Mouse (Mus musculus) embryonic facial prominence, embryonic 14.5 days (tissue): ENCODE results near the gene Iqcf5. TPM values are rescaled to one million over a fixed set of nuclear protein-coding genes. Genes with fewer than 3 reads are reported as not detected.

Experiments
- ATAC-seq: fragments of 200-750 bp; cut with Nextera tagmentation; 2 replicates; pipeline ENCODE4 v1.8.0; 2017; ENCODE audit warnings: low read depth, moderate number of reproducible peaks, moderate TSS enrichment
- DNase-seq: peaks from one replicate; pipeline ENCODE4 v3.0.0-alpha.2; 2015; ENCODE audit warnings: low spot score
- H3K27ac ChIP-seq: fragments of 300-500 bp; sonication (generic); replicated peaks from 2 replicates; pipeline ENCODE4 v1.5.1; 2014; ENCODE audit warnings: low read depth, mild to moderate bottlenecking, low read length, moderate library complexity
- H3K27me3 ChIP-seq: fragments of 300-500 bp; sonication (generic); replicated peaks from 2 replicates; pipeline ENCODE4 v1.6.1; 2014; ENCODE audit warnings: low read length; ENCODE audit not compliant: control insufficient read depth, insufficient read depth
- H3K36me3 ChIP-seq: fragments of 300-500 bp; sonication (generic); 2 replicates; pipeline ENCODE4 v1.6.1; 2014; ENCODE audit warnings: low read length, mixed read lengths; ENCODE audit not compliant: control insufficient read depth, insufficient read depth
- H3K4me1 ChIP-seq: fragments of 300-500 bp; sonication (generic); 2 replicates; pipeline ENCODE4 v1.6.1; 2014; ENCODE audit warnings: antibody characterized with exemption, low read length; ENCODE audit not compliant: control insufficient read depth, insufficient read depth
- H3K4me2 ChIP-seq: fragments of 300-500 bp; sonication (generic); 2 replicates; pipeline ENCODE4 v1.6.1; 2014; ENCODE audit warnings: low read depth, mild to moderate bottlenecking, low read length, moderate library complexity, mixed read lengths
- H3K4me3 ChIP-seq: fragments of 300-500 bp; sonication (generic); 2 replicates; pipeline ENCODE4 v1.5.1; 2014; ENCODE audit warnings: low read depth, mild to moderate bottlenecking, low read length
- H3K9ac ChIP-seq: fragments of 300-500 bp; sonication (generic); 2 replicates; pipeline ENCODE4 v1.6.1; 2014; ENCODE audit warnings: low read depth, mild to moderate bottlenecking, low read length, moderate library complexity, mixed read lengths
- H3K9me3 ChIP-seq: fragments of 300-500 bp; sonication (generic); 2 replicates; pipeline ENCODE4 v1.6.1; 2016; ENCODE audit warnings: low read length; ENCODE audit not compliant: control insufficient read depth
- WGBS: fragments of 180-500 bp; shearing (Covaris S2); extraction: QIAGEN DNeasy Blood & Tissue Kit; methylation state at CpG from one replicate; pipeline ENCODE4 v1.1.7; 2014; 5-methylcytosine and 5-hydroxymethylcytosine counted together
- polyA plus RNA-seq: library from polyadenylated mRNA; unstranded; fragments of >200 nt; fragmentation: Nextera tagmentation; extraction: Ambion mirVana; gene quantifications from 2 replicates; pipeline ENCODE4 v1.2.1, GENCODE M21; 2014

The Iqcf5 gene
- polyA plus RNA-seq, 1 experiment from 2014 or later, result not detected

DNA sequence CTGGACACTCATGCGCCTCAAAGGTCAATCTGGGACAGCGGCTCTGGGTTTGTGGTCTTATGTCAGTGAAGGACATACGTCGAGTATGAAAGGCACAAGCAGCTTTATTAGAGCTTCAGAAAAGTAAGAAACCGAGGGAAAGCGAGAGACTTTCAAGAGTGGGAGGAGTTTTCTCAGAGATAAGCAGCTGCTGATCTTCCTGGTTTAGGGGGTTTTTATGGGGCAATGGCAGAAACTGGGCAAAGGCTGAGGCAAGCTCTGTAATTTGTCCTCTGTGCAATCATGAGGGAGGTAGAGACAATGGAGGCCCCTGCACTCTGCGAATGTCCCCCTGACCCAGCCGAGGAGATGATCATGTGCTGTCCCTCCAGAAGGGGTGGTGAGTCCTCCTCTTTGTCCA, 5.5 kb downstream of the Iqcf5 start:
- H3K9ac ChIP-seq, result no peak overlapping the region
- no peak for ATAC-seq
- H3K27ac ChIP-seq, result no peak overlapping the region
- 77% methylated on average over 8 of the region's 8 CpGs for WGBS
- H3K9me3 ChIP-seq, result no peaks in the 10 kb centered on the region
- H3K27me3 ChIP-seq, result no peaks in the 10 kb centered on the region
- no peaks in the 10 kb centered on the region for H3K36me3 ChIP-seq
- no peak overlapping the region for H3K4me2 ChIP-seq
- H3K4me1 ChIP-seq, result no peaks in the 10 kb centered on the region
- no peak for DNase-seq
- H3K4me3 ChIP-seq, result no peak overlapping the region

DNA sequence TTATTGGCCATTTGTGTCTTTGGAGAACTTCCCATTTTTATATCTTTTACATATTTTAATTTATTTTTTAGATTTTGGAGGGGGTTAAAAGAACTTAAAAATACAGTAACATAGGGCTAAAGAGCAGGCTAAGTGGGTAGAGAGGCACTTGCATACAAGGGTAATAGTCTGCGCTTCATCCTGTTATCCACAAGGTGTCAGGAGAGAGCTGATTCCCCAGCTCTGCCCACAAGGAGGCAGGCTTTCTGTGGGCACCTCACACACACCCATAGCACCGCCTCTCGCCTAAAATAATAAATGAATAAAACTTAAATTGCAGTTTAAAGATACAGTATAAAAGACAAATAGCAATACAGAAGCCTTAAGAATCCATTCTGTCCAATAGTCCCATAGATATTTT, 17.5 kb downstream of the Iqcf5 start:
- DNase-seq (peak; percentile 26), ATAC-seq (no peak)
- H3K4me1 ChIP-seq, result no peaks in the 10 kb centered on the region
- H3K9ac ChIP-seq, result no peak overlapping the region
- H3K9me3 ChIP-seq, result no peaks in the 10 kb centered on the region
- H3K4me2 ChIP-seq, result no peak overlapping the region
- WGBS, result 25% methylated on average over 3 of the region's 3 CpGs
- no peaks in the 10 kb centered on the region for H3K36me3 ChIP-seq
- H3K27me3 ChIP-seq, result no peaks in the 10 kb centered on the region
- no peak overlapping the region for H3K4me3 ChIP-seq
- H3K27ac ChIP-seq, result no peak overlapping the region

DNA sequence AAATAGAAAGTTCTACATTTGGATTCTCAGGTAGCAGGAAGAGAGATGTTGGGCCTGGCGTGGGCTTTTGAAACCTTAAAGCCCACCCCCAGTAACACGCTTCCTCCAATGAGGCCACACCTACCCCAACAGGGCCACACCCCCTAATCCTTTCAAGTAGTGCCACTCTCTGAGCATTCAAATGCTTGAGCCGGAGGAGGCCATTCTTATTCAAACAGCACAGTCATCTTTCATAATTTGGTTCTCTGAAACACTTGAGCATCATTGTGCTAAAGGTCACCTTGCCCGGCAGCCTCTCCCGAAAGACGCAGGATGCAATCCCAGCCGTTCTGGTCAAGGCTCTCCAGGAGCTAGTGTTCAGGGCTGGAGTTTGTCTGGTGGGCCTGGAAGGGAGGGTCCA, 19.9 kb downstream of the Iqcf5 start:
- Histone ChIP-seq H3K4me3 (no peak overlapping the region), H3K9ac (no peak overlapping the region), H3K4me1 (no peaks in the 10 kb centered on the region), H3K4me2 (no peak overlapping the region), H3K27me3 (no peaks in the 10 kb centered on the region), H3K36me3 (no peaks in the 10 kb centered on the region), H3K27ac (no peak overlapping the region), H3K9me3 (no peaks in the 10 kb centered on the region)
- DNase-seq (no peak), ATAC-seq (no peak)
- 90% methylated on average over 7 of the region's 7 CpGs for WGBS

DNA sequence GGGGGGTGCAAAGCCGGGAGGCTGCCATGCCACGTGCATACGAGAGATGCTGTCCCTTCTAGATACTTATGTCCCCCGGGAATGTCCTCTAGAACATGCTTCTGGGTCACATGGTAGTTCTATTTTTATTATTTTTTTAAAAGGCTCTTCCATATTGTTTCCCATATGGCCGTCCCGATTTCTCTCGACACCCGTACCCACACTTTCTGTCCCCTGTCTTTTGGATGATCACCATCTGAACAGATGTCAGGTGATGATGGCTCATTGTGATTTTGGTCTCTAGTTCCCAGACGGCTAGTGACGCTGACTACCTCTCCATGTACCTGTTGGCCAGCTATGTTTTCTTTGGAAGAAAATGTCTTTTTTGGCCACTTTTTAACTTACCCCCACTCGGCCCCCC, 20.6 kb downstream of the Iqcf5 start:
- no peaks in the 10 kb centered on the region for H3K4me1 ChIP-seq
- no peak overlapping the region for H3K9ac ChIP-seq
- DNase-seq (no peak), ATAC-seq (no peak)
- peaks cover 3% of the 10 kb centered on the region; the same call in 1 of the 2 replicates for H3K9me3 ChIP-seq
- H3K27me3 ChIP-seq, result no peaks in the 10 kb centered on the region
- no peak overlapping the region for H3K4me2 ChIP-seq
- H3K36me3 ChIP-seq, result no peaks in the 10 kb centered on the region
- 87% methylated on average over 11 of the region's 11 CpGs for WGBS
- H3K27ac ChIP-seq, result no peak overlapping the region
- no peak overlapping the region for H3K4me3 ChIP-seq

DNA sequence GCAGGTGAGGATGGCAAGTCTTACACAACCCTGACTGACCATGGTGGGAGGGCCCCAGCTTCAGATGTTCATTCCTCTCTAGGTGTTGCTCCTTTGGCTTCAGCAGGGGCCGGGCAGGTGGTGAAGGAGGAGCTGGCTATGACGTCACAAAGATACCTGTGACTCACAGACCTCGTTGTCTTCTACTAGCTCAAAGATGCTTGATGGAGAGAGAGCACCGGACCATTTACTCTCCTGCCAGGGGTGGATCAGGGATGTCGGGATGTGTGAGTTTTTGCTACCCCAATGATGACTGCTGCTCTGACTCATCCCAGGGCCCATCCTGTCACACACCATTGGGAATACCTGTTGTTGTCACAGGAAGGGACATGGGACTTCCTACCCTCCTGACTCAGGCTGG, 47.2 kb downstream of the Iqcf5 start, which contains the start of gene Iqcf3:
TSS of gene Iqcf3 (minus strand) at position 101 of the 400 bp plus-strand sequence.
- Histone ChIP-seq H3K36me3 (no peaks in the 10 kb centered on the region), H3K4me3 (no peak within 1 kb of the TSS), H3K27ac (no peak within 1 kb of the TSS), H3K9me3 (no peaks in the 10 kb centered on the region), H3K4me2 (no peak within 1 kb of the TSS), H3K4me1 (no peaks in the 10 kb centered on the region), H3K27me3 (no peaks in the 10 kb centered on the region), H3K9ac (no peak within 1 kb of the TSS)
- ATAC-seq (no peak), DNase-seq (no peak)
- 89% methylated on average over 5 of the region's 5 CpGs for whole genome bisulfite sequencing

DNA sequence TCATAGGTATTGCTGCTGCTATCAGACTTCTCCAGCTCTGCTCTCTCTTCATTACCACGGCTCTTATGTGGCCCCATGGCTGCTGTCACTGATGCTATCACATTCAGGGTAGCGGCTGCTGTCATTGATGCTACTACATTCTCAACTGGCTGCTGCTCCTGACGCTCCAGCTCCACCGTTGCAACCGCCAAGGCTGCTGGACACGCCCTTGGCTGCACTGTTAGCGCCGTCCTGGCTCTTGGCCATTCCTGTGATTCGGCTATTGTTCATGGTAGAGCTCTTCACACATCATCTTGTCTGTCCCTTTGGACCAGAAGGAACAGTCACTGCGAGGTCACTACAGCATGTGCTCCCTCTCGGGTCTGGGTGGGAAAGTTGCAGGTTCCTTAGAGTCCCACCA, 47.9 kb downstream of the Iqcf5 start:
- Histone ChIP-seq H3K4me1 (no peaks in the 10 kb centered on the region), H3K9ac (no peak overlapping the region), H3K36me3 (no peaks in the 10 kb centered on the region), H3K27me3 (no peaks in the 10 kb centered on the region), H3K4me2 (no peak overlapping the region), H3K4me3 (no peak overlapping the region), H3K9me3 (no peaks in the 10 kb centered on the region), H3K27ac (no peak overlapping the region)
- ATAC-seq, result no peak
- no peak for DNase-seq
- 93% methylated on average over 11 of the region's 11 CpGs for WGBS

DNA sequence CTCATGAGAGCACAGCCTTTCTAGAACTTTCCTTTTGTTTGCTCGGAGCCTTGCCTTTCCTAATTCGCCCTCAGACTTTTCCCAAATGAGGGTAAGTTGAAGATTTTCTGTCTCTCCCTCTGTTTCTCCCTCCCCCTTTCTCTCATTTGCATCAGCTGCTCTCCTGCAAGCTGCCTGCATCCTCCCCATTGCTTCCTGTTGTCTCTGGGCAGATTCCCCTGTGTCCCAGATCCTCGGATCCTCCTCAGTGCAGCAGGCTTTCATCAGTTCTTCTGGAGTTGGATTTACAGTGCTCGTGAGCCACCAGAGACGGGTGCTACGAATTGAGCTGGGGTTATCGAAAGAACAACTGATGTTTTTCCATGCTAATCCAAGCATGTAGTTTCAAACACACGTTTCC, 49.7 kb downstream of the Iqcf5 start:
- H3K27me3 ChIP-seq, result no peaks in the 10 kb centered on the region
- no peak overlapping the region for H3K4me2 ChIP-seq
- H3K9me3 ChIP-seq, result no peaks in the 10 kb centered on the region
- no peaks in the 10 kb centered on the region for H3K4me1 ChIP-seq
- DNase-seq, result no peak
- H3K27ac ChIP-seq, result no peak overlapping the region
- 72% methylated on average over 8 of the region's 8 CpGs for WGBS
- no peak for ATAC-seq
- H3K4me3 ChIP-seq, result no peak overlapping the region
- no peaks in the 10 kb centered on the region for H3K36me3 ChIP-seq
- H3K9ac ChIP-seq, result no peak overlapping the region

Other genes starting within 250 kb of the Iqcf5 start
- gene Poc1a, start 233.5 kb upstream of the Iqcf5 start, polyA plus RNA-seq, result 16.6 and 21.5 TPM in 2 replicates
- gene Dusp7, start 145.9 kb upstream of the Iqcf5 start, polyA plus RNA-seq, result 44.0 and 48.4 TPM in 2 replicates
- 1,079 and 1,109 TPM in 2 replicates for gene Rpl29, start 85.1 kb upstream of the Iqcf5 start, polyA plus RNA-seq
- gene Acy1, start 76.3 kb upstream of the Iqcf5 start, polyA plus RNA-seq, result 37.9 and 45.1 TPM in 2 replicates
- gene Abhd14b, start 67.1 kb upstream of the Iqcf5 start, polyA plus RNA-seq, result 21.5 and 30.3 TPM in 2 replicates
- gene Abhd14a, start 66.9 kb upstream of the Iqcf5 start, polyA plus RNA-seq, result 60.9 and 66.1 TPM in 2 replicates
- 90.2 and 101 TPM in 2 replicates for gene Pcbp4, start 61.3 kb upstream of the Iqcf5 start, polyA plus RNA-seq
- gene Gpr62, start 48.6 kb upstream of the Iqcf5 start, polyA plus RNA-seq, result 0.36 and 0.60 TPM in 2 replicates
- 35.0 and 43.5 TPM in 2 replicates for gene Rrp9, start 38.6 kb upstream of the Iqcf5 start, polyA plus RNA-seq
- gene Parp3, start 37.6 kb upstream of the Iqcf5 start, polyA plus RNA-seq, result 5.5 and 6.2 TPM in 2 replicates
- not detected in 2 replicates for gene Iqcf1, start 14.6 kb upstream of the Iqcf5 start, polyA plus RNA-seq
- not detected in 2 replicates for gene Iqcf3, start 47.1 kb downstream of the Iqcf5 start, polyA plus RNA-seq
- not detected in 2 replicates for gene Iqcf4, start 56.4 kb downstream of the Iqcf5 start, polyA plus RNA-seq
- gene Iqcf6, start 112.0 kb downstream of the Iqcf5 start, polyA plus RNA-seq, result not detected in 2 replicates
- 0.08 and 0.16 TPM in 2 replicates for gene Grm2, start 141.5 kb downstream of the Iqcf5 start, polyA plus RNA-seq
- gene Tex264, start 171.4 kb downstream of the Iqcf5 start, polyA plus RNA-seq, result 59.0 and 68.2 TPM in 2 replicates